Mouse (Mus musculus) embryo, embryonic 10 days (tissue): ENCODE measurements around the gene Siah1b.

Experiments used
- DNase-seq: peaks from one replicate; pipeline ENCODE4 v3.0.0-alpha.2; 2015; ENCODE audit warnings: low spot score

Siah1b gene

DNA sequence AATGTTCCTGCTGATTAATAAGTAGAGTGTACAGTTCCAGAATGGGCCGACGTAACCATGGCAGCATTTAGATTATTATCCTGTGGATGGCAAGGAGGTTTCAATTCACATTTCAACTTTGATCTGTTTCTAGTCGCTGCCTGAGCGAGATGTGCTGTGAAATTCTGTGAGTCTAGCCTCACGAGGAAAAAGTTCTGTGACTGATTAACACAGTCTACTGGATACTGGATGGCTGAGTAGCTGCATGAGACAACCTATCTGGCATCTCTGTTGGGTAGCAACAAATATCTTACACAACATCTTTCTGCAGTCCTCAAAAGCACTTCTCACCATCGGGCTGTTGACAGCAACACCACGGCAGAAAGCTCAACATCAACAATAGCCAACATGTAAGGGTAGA is 43.8 kb downstream of the Siah1b start:
- no peak for DNase-seq

- peak; percentile 95 for DNase-seq
These were observed 48.5 kb downstream of the Siah1b start, which contains the start of gene Car5b for GRCm38 (mm10) chrX:164027607-164028289. TSS of gene Car5b (minus strand) at chrX:164027997.
